10 mouse cellular contexts compared by ENCODE assay signal in the genomic region with DNA sequence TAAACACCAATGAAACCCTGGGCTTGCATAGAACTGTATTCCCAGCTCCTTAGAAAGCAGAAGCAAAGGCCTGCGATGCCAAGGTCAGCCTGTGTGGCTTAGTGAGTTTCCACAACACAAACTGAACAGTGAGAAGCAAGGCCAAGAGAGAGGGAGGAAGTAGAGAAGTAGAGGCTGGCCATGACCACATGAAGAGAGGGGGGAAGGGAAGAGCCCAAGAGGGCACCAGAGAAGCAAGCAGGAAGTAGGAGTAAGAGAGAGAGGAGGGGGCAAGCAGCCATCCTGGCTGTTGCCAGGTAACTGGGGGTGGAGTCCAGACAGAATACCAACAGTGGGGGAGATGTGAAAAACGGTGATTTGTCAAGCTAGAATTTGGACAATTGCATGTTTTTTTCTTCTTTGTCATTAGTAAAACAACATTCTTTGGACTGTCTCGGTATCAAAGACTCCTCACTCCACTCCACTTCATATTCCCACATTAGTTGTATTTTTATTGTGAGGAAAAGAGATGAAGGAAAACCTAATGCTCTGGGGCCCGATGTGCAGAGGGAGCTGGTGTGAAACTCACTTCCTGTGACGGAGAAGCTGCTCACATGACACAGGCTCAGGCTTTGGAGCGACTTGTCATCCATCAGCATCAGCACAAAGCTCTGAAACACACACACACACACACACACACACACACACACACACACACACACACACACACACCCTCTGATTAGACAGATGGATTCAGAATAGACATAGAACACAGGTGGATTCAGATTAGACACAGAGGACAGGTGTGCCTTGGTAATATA.
A peak's percentile ranks its signal among the peaks of the same experiment; 100 is the strongest.
DNase-seq lines count a peak whose midpoint lies in the region; ATAC-seq lines count a peak whose summit lies in the region.
"Had no signal": no experiment of that assay in that cellular context is flagged by ENCODE, and none has a peak within 500 bp of the region (broad histone marks: within the 10 kb centered on the region; RNA-seq: fewer than 3 reads in every experiment).

No protein-coding gene starts in this region.

- H3K27me3 ChIP-seq in heart, embryonic 10.5 days (ENCODE audit: insufficient read depth, poor library complexity, severe bottlenecking), result no peaks in the 10 kb centered on the region

- no peaks in the 10 kb centered on the region for H3K9me3 ChIP-seq in heart, embryonic 10.5 days

- ATAC-seq in megakaryocyte, adult 5-6 weeks (ENCODE audit: poor library complexity, severe bottlenecking), result peak; percentile 63
- ATAC-seq: forebrain, postnatal 0 days had no signal

- WGBS in heart, embryonic 10.5 days, result 65% methylated on average over 6 of the region's 6 CpGs

- H3K4me3 ChIP-seq in heart, embryonic 10.5 days, result no peak overlapping the region

- no peak overlapping the region for H3K27ac ChIP-seq in heart, embryonic 10.5 days

- no peaks in the 10 kb centered on the region for H3K36me3 ChIP-seq in heart, embryonic 10.5 days

- H3K4me1 ChIP-seq in heart, embryonic 10.5 days, result peaks cover 53% of the 10 kb centered on the region

- DNase-seq in adrenal gland, adult (ENCODE audit: inconsistent age in 2 of 2, low spot score in 1 of 2), result peak; percentile 40 to 76
- no peak for DNase-seq in adrenal gland, postnatal 4 days (ENCODE audit: low spot score in 2 of 2)
- peak; percentile 77 to 81 for DNase-seq in B cell, adult 2 months
- peak; percentile 80 for DNase-seq in induced T-regulatory cell, adult 2 months (ENCODE audit: low read depth)
- DNase-seq in testis, postnatal 14 days (ENCODE audit: low spot score), result no peak
- no peak for DNase-seq in heart, embryonic 10.5 days (ENCODE audit: low spot score)
- DNase-seq in cerebellum, postnatal 14 days, result no peak
- DNase-seq: forebrain, postnatal 0 days; right cerebral cortex, postnatal 25 days had no signal

Comparison
In these comparisons a context has a peak if more than half of its experiments do, and no peak if none do; other contexts are left out.
1. DNase-seq: peak in adrenal gland, adult (2 of 2), B cell, adult 2 months (2 of 2) and induced T-regulatory cell, adult 2 months (single experiment); none in adrenal gland, postnatal 4 days (0 of 2), testis, postnatal 14 days (single experiment), heart, embryonic 10.5 days (single experiment) and cerebellum, postnatal 14 days (0 of 2).